Mouse (Mus musculus) thymus, adult 2 months (tissue): ENCODE measurements around the gene Rasa3. TPM values are rescaled to one million over a fixed set of nuclear protein-coding genes. Genes with fewer than 3 reads are reported as not detected.

Source experiments
- DNase-seq: peaks from one replicate; pipeline ENCODE4 v3.0.0; 2021
- H3K27ac ChIP-seq: fragments of 200-500 bp; 2 replicates; pipeline ENCODE4 v1.5.1; 2012; ENCODE audit warnings: low read length, control low read depth; ENCODE audit not compliant: control insufficient read depth, insufficient read depth
- H3K27me3 ChIP-seq: fragments of 200-500 bp; 2 replicates; pipeline ENCODE4 v1.6.1; 2012; ENCODE audit warnings: mild to moderate bottlenecking, low read length, moderate library complexity, mixed read lengths; ENCODE audit not compliant: control insufficient read depth, insufficient read depth
- H3K36me3 ChIP-seq: fragments of 200-500 bp; 2 replicates; pipeline ENCODE4 v1.6.1; 2012; ENCODE audit warnings: mild to moderate bottlenecking, low read length, moderate library complexity; ENCODE audit not compliant: control insufficient read depth, insufficient read depth
- H3K4me1 ChIP-seq: fragments of 200-500 bp; replicated peaks from 2 replicates; pipeline ENCODE4 v1.6.1; 2012; ENCODE audit warnings: low read length; ENCODE audit not compliant: control insufficient read depth, insufficient read depth
- H3K4me3 ChIP-seq: fragments of 200-500 bp; 2 replicates; pipeline ENCODE4 v1.5.1; 2012; ENCODE audit warnings: mild to moderate bottlenecking, low read length, control low read depth, moderate library complexity; ENCODE audit not compliant: control insufficient read depth, insufficient read depth
- CTCF ChIP-seq: fragments of 200-500 bp; IDR thresholded peaks from 2 replicates; pipeline ENCODE4 v1.5.1; 2012; ENCODE audit warnings: mild to moderate bottlenecking, control low read depth, low read length, moderate library complexity, borderline replicate concordance; ENCODE audit not compliant: control insufficient read depth, poor library complexity, insufficient read depth; ENCODE audit errors: extremely low read depth
- POLR2A ChIP-seq: fragments of 200-500 bp; IDR thresholded peaks from 2 replicates; pipeline ENCODE4 v1.6.1; 2012; ENCODE audit warnings: mild to moderate bottlenecking, low read length, control low read depth, moderate library complexity; ENCODE audit not compliant: control insufficient read depth, poor library complexity, insufficient read depth; ENCODE audit errors: extremely low read depth
- WGBS: fragments of 180-500 bp; shearing (Covaris S2); methylation state at CpG from one replicate; pipeline ENCODE4 v1.1.7; 2018; 5-methylcytosine and 5-hydroxymethylcytosine counted together
- polyA plus RNA-seq: library from polyadenylated mRNA; depleted of rRNA; stranded (reverse); fragments of >200 nt; gene quantifications from 2 replicates; pipeline ENCODE4 v1.2.3, GENCODE M21; 2012

Rasa3 gene
- polyA plus RNA-seq, 1 experiment = 57.5 TPM

DNA sequence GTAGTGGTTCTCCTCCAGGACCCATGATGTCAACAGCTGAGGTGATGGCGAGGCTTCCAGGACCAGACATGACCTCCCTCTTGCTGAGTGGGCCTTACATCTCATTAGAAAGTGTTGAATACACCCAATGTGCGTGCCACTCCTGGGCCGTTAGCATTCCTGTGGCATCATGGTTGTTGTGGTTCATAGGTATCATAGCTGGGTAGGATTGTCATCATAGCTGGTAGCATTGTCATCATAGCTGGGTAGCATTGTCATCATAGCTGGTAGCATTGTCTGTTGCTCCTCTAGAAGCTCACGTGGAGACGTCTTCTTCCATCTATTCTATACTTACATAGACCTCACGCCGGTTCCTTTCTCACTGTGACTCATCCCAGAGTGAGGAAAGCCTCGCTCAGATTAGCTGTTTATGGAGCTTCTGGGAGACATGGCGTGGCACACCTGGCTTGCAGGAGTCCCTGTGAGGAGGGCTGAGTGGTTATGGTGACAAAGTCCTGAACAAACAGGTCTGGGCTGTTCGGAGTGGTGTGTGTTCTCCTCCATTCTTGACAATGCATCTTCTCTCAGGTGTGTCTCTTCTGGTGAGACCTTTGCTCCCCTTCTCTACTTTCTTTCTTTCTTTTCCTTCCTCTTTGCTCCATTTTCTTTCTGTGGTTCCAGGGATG lies 17.9 kb upstream of the Rasa3 start:
- no peak overlapping the region for H3K27ac ChIP-seq
- 96% methylated on average over 10 of the region's 10 CpGs for WGBS
- H3K36me3 ChIP-seq = no peaks in the 10 kb centered on the region
- no peak for TF ChIP-seq POLR2A
- no peak for TF ChIP-seq CTCF
- H3K4me3 ChIP-seq = no peak overlapping the region
- H3K27me3 ChIP-seq = no peaks in the 10 kb centered on the region
- H3K4me1 ChIP-seq = no peaks in the 10 kb centered on the region
- no peak for DNase-seq

GRCm38 (mm10) chr8:13694735-13695134 lies 17.3 kb upstream of the Rasa3 start:
- no peak overlapping the region for H3K27ac ChIP-seq
- no peak for DNase-seq
- no peaks in the 10 kb centered on the region for H3K27me3 ChIP-seq
- H3K4me1 ChIP-seq = no peaks in the 10 kb centered on the region
- H3K36me3 ChIP-seq = no peaks in the 10 kb centered on the region
- WGBS = 78% methylated on average over 12 of the region's 12 CpGs
- TF ChIP-seq POLR2A = no peak
- TF ChIP-seq CTCF = no peak
- no peak overlapping the region for H3K4me3 ChIP-seq

GRCm38 (mm10) chr8:13692302-13693066 lies 15.1 kb upstream of the Rasa3 start:
- TF ChIP-seq POLR2A (no peak), CTCF (no peak)
- H3K4me3 ChIP-seq = no peak overlapping the region
- peaks cover 2% of the 10 kb centered on the region; the same call in 1 of the 2 replicates for H3K4me1 ChIP-seq
- H3K27me3 ChIP-seq = no peaks in the 10 kb centered on the region
- H3K36me3 ChIP-seq = no peaks in the 10 kb centered on the region
- H3K27ac ChIP-seq = no peak overlapping the region
- DNase-seq = no peak
- WGBS = 97% methylated on average over 10 of the region's 10 CpGs

DNA sequence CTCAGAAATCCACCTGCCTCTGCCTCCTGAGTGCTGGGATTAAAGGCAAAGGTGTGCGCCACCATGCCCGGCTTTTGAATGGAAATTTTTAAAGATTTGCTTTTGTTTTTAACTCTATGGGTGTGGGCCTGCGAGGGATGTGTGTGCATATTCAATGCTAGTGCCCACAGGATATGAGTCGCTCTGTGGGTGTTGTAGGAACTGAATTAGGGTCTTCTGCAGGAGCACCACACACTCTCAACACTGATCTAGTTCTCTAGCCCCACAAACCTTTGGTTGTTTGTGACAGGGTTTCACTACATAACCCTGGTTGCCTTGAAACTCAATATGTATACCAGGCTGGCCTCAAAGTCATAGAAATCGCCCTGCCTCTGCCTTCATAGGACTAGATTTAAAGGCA lies 11.9 kb upstream of the Rasa3 start:
- DNase-seq = no peak
- H3K4me3 ChIP-seq = no peak overlapping the region
- WGBS = 90% methylated on average over 5 of the region's 5 CpGs
- no peaks in the 10 kb centered on the region for H3K27me3 ChIP-seq
- TF ChIP-seq POLR2A = no peak
- no peak for TF ChIP-seq CTCF
- no peak overlapping the region for H3K27ac ChIP-seq
- peaks cover 24% of the 10 kb centered on the region for H3K4me1 ChIP-seq
- H3K36me3 ChIP-seq = no peaks in the 10 kb centered on the region

DNA sequence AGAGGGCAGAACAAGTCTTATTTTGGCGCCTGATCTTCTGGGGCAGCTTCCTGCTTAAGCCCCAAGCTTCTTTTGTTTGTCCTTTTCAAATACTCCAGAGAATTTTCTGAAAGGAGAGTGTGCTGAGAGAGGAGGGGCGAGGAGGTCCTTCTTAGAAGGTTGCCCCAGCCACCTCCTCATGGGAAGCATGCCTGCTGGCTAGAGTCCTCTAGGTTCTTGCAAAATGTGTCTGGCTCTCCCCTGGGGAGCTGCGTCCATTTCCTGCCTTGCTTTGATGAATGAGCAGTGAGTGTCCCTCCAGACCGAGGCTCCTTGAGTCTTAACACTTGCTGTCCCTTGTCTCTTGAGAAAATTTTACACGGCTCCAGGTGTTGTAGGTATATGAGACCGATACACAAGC lies 11.1 kb upstream of the Rasa3 start:
- peaks cover 30% of the 10 kb centered on the region for H3K4me1 ChIP-seq
- DNase-seq = no peak
- no peak overlapping the region for H3K4me3 ChIP-seq
- no peaks in the 10 kb centered on the region for H3K36me3 ChIP-seq
- TF ChIP-seq CTCF (no peak), POLR2A (no peak)
- no peaks in the 10 kb centered on the region for H3K27me3 ChIP-seq
- WGBS = 76% methylated on average over 6 of the region's 6 CpGs
- no peak overlapping the region for H3K27ac ChIP-seq

- Histone ChIP-seq H3K27ac (no peak overlapping the region), H3K27me3 (no peaks in the 10 kb centered on the region), H3K4me1 (peaks cover 32% of the 10 kb centered on the region), H3K36me3 (no peaks in the 10 kb centered on the region), H3K4me3 (no peak overlapping the region)
- 0 out of 2 replicates have a peak, but pooled peaks have one; percentile 19 for TF ChIP-seq CTCF
- no peak for TF ChIP-seq POLR2A
- WGBS = 70% methylated on average over 4 of the region's 4 CpGs
- DNase-seq = peak; percentile 43
Measured at GRCm38 (mm10) chr8:13687941-13688340, 10.5 kb upstream of the Rasa3 start.
